28 mouse cellular contexts compared by ENCODE assay signal in the genomic region with DNA sequence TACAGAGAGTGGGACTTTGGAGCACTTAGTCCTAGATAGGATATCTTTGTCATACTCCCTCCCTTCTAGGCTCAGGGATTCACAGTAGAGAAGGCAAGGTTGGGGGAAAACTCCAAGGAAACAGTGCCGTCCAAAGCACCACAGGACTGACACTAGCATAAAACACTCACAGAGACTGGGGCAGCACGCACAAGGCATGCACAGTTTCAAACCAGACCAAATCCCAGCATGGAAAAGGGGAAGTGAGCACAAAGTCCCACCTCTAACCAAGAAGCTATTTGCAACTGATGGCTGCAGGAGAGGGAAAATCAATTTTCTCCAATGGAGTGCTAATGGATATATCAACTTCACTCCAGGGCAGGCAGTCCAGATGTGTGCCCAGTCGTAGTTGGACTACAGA.
"Had no signal": no experiment of that assay in that cellular context is flagged by ENCODE, and none has a peak within 500 bp of the region (broad histone marks: within the 10 kb centered on the region; RNA-seq: fewer than 3 reads in every experiment).

No protein-coding gene starts in this region.

- H3K4me1 ChIP-seq: heart, embryonic 13.5 days; heart, embryonic 15.5 days; hindbrain, embryonic 10.5 days; hindbrain, embryonic 12.5 days; intestine, embryonic 15.5 days; kidney, embryonic 15.5 days; liver, embryonic 12.5 days had no signal

- H3K27me3 ChIP-seq: heart, embryonic 13.5 days; heart, embryonic 15.5 days; hindbrain, embryonic 12.5 days; intestine, embryonic 15.5 days; kidney, embryonic 15.5 days; limb, embryonic 13.5 days; limb, embryonic 15.5 days; liver, embryonic 12.5 days had no signal

- DNase-seq: gastrocnemius, adult 2 months; gastrocnemius, postnatal 10 days; gastrocnemius, postnatal 25 days; heart, adult 2 months; heart, postnatal 4 days; kidney, adult 11 months; kidney, adult 2 months; kidney, adult 9 months; kidney, postnatal 10 days; kidney, postnatal 25 days; kidney, postnatal 4 days; left cerebral cortex, postnatal 4 days had no signal

- H3K9me3 ChIP-seq: heart, embryonic 15.5 days; hindbrain, embryonic 12.5 days; intestine, embryonic 15.5 days; kidney, embryonic 15.5 days; limb, embryonic 15.5 days; liver, embryonic 12.5 days had no signal

- H3K27ac ChIP-seq: gastrocnemius, adult 2 months; heart, adult 2 months; heart, embryonic 13.5 days; heart, embryonic 15.5 days; hindbrain, embryonic 10.5 days; hindbrain, embryonic 12.5 days; hindbrain, embryonic 14.5 days; intestine, embryonic 15.5 days; kidney, embryonic 15.5 days; layer of hippocampus, adult 2 months; left cerebral cortex, adult 2 months; limb, embryonic 13.5 days; limb, embryonic 15.5 days; liver, embryonic 12.5 days; liver, embryonic 14.5 days had no signal

- ATAC-seq: hindbrain, embryonic 16.5 days; inflammation-experienced regulatory T-cells, adult 6 months; intestine, embryonic 15.5 days; liver, embryonic 12.5 days had no signal

- H3K36me3 ChIP-seq: heart, embryonic 15.5 days; intestine, embryonic 15.5 days; liver, embryonic 12.5 days had no signal

- H3K4me2 ChIP-seq: heart, embryonic 11.5 days; heart, embryonic 13.5 days; heart, embryonic 15.5 days; hindbrain, embryonic 12.5 days; hindbrain, embryonic 14.5 days; intestine, embryonic 15.5 days; kidney, embryonic 15.5 days; limb, embryonic 13.5 days; limb, embryonic 15.5 days; liver, embryonic 12.5 days had no signal

- H3K9ac ChIP-seq: heart, embryonic 13.5 days; heart, embryonic 15.5 days; hindbrain, embryonic 12.5 days; hindbrain, embryonic 14.5 days; intestine, embryonic 15.5 days; kidney, embryonic 15.5 days; limb, embryonic 13.5 days; limb, embryonic 15.5 days; liver, embryonic 12.5 days; liver, embryonic 14.5 days had no signal

- H3K4me3 ChIP-seq: gastrocnemius, adult 2 months; heart, adult 2 months; heart, embryonic 13.5 days; heart, embryonic 15.5 days; hindbrain, embryonic 10.5 days; hindbrain, embryonic 12.5 days; intestine, embryonic 15.5 days; kidney, embryonic 15.5 days; layer of hippocampus, adult 2 months; left cerebral cortex, adult 2 months; limb, embryonic 13.5 days; limb, embryonic 15.5 days; liver, embryonic 12.5 days had no signal
